Mouse (Mus musculus) hindbrain, embryonic 14.5 days (tissue): ENCODE data around the gene Esrp2. TPM values are rescaled to one million over a fixed set of nuclear protein-coding genes. Genes with fewer than 3 reads are reported as not detected.

Source experiments
- ATAC-seq: fragments of 200-750 bp; cut with Nextera tagmentation; 2 replicates; pipeline ENCODE4 v1.8.0; 2017; ENCODE audit warnings: moderate number of reproducible peaks, mild to moderate bottlenecking, moderate TSS enrichment, moderate library complexity; ENCODE audit not compliant: low FRiP score
- DNase-seq: peaks from one replicate; pipeline ENCODE4 v3.0.0-alpha.2; 2015; ENCODE audit warnings: low spot score
- H3K27ac ChIP-seq: fragments of 300-500 bp; sonication (generic); 2 replicates; pipeline ENCODE4 v1.5.1; 2014; ENCODE audit warnings: mild to moderate bottlenecking, moderate library complexity
- H3K27me3 ChIP-seq: fragments of 300-500 bp; sonication (generic); 2 replicates; pipeline ENCODE4 v1.6.1; 2014; ENCODE audit warnings: mild to moderate bottlenecking, low read length, mixed read lengths; ENCODE audit not compliant: control insufficient read depth, insufficient read depth
- H3K36me3 ChIP-seq: fragments of 300-500 bp; sonication (generic); replicated peaks from 2 replicates; pipeline ENCODE4 v1.6.1; 2014; ENCODE audit not compliant: control insufficient read depth, insufficient read depth
- H3K4me1 ChIP-seq: fragments of 300-500 bp; sonication (generic); replicated peaks from 2 replicates; pipeline ENCODE4 v1.6.1; 2014; ENCODE audit warnings: antibody characterized with exemption, low read length, mixed read lengths; ENCODE audit not compliant: control insufficient read depth, insufficient read depth
- H3K4me2 ChIP-seq: fragments of 300-500 bp; sonication (generic); replicated peaks from 2 replicates; pipeline ENCODE4 v1.6.1; 2014; ENCODE audit warnings: mild to moderate bottlenecking, moderate library complexity
- H3K4me3 ChIP-seq: fragments of 300-500 bp; sonication (generic); replicated peaks from 2 replicates; pipeline ENCODE4 v1.5.1; 2014; ENCODE audit warnings: mild to moderate bottlenecking, low read length
- H3K9ac ChIP-seq: fragments of 300-500 bp; sonication (generic); 2 replicates; pipeline ENCODE4 v1.6.1; 2014
- H3K9me3 ChIP-seq: fragments of 300-500 bp; sonication (generic); 2 replicates; pipeline ENCODE4 v1.6.1; 2016; ENCODE audit warnings: low read length; ENCODE audit not compliant: control insufficient read depth
- WGBS: fragments of 180-500 bp; shearing (Covaris S2); extraction: QIAGEN DNeasy Blood & Tissue Kit; methylation state at CpG from one replicate; pipeline ENCODE4 v1.1.7; 2014; 5-methylcytosine and 5-hydroxymethylcytosine counted together
- polyA plus RNA-seq: library from polyadenylated mRNA; unstranded; fragments of >200 nt; fragmentation: Nextera tagmentation; extraction: Ambion mirVana; gene quantifications from 2 replicates; pipeline ENCODE4 v1.2.1, GENCODE M21; 2014

The Esrp2 gene
- polyA plus RNA-seq, 1 experiment from 2014 or later: 0.19 TPM

DNA sequence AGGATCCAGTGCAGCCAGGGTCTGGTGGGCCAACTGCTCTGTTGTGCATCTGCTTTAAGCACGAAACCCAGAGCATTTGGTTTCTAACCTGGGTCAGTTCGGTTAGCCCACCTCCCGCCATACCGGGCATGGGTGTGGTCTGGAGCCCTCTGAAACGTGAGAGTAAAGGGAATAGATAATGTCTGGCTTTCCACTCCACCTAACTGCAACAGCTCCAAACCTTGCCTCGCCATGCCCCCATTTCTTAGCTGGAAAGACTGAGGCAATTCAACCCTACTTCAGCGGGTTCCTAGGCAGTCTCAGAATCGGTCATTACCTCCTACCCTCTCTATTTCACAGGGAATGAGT, 13.9 kb upstream of the Esrp2 start:
- peak overlapping the region; percentile 89 for H3K4me3 ChIP-seq
- ATAC-seq (no peak), DNase-seq (no peak)
- peaks cover 9% of the 10 kb centered on the region for H3K4me1 ChIP-seq
- H3K36me3 ChIP-seq: peaks cover 10% of the 10 kb centered on the region
- 19% methylated on average over 8 of the region's 8 CpGs for WGBS
- no peaks in the 10 kb centered on the region for H3K27me3 ChIP-seq
- H3K9ac ChIP-seq: peak overlapping the region; percentile 87
- peak overlapping the region; percentile 82 for H3K4me2 ChIP-seq
- no peaks in the 10 kb centered on the region for H3K9me3 ChIP-seq
- H3K27ac ChIP-seq: peak overlapping the region; percentile 70; the same call in 1 of the 2 replicates

DNA sequence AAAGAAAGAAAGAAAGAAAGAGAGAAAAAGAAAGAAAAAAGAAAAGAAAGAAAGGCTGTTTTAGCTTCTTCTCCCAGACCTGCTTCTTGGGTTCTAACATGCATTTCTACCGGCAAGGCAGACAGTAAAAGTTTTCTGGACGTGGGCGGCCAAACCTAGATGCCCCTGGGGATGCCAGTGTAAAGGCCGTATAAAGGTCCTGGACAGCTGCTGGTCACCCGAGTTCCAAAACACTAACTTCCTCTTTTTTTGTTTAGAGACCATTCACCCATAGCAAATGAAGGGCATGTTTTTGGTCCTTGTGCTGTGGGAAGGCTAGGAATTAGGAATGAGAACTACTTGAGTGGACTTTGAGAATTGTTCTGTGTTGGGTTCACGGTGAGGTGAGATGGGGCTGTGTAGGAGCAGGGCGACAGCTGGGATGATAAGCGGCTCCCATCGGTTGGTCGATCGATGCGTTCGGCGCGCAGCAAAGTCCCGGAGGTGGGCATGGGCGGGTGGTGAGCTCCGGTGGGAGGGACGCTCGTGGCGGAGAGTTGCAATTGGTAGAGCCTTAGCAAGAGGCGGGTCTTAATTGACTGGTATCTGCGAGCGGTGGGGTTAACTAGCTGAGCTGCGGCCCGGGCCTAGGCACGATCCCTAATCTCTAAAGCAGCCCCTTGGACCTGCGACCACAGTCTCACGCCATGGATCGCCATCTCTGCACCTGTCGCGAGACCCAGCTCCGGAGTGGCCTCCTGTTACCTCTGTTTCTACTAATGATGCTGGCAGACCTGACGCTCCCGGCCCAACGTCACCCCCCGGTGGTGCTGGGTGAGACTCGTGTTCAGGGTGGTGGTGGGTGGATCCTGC, 13.3 kb upstream of the Esrp2 start, which contains the start of gene Pla2g15:
TSS of gene Pla2g15 (plus strand) at position 599 of the 852 bp plus-strand sequence.
- Histone ChIP-seq H3K4me3 (peak within 1 kb of the TSS; percentile 89), H3K4me2 (peak within 1 kb of the TSS; percentile 82), H3K36me3 (peaks cover 4% of the 10 kb centered on the region; the same call in 1 of the 2 replicates), H3K27ac (peak within 1 kb of the TSS; percentile 70; the same call in 1 of the 2 replicates), H3K27me3 (no peaks in the 10 kb centered on the region), H3K9me3 (no peaks in the 10 kb centered on the region), H3K4me1 (peaks cover 9% of the 10 kb centered on the region), H3K9ac (peak within 1 kb of the TSS; percentile 87)
- peak; percentile 89 for DNase-seq
- ATAC-seq: peak; percentile 98
- 2% methylated on average over 38 of the region's 38 CpGs for WGBS

DNA sequence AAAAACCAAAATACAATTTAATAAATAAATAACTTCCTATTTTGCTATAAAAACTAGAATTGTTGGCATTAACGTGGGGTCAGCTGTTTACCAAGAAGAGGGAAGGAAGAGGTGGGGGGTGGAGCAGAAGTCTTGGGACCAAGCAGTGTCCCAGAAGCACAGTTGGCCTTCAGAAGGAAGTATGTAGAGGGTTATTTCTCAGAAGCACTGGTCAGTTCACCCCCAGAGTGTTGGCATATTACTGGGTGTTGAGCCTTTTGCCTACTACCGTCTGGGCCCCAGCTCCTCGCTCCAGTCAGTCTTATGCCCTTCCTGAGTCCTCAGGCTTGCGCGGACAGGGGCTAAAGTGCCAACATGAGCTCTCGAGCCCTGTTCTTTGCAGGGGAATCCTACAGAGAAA, 12.3 kb upstream of the Esrp2 start:
- H3K27ac ChIP-seq: no peak overlapping the region
- no peak overlapping the region for H3K4me3 ChIP-seq
- ATAC-seq: no peak

DNA sequence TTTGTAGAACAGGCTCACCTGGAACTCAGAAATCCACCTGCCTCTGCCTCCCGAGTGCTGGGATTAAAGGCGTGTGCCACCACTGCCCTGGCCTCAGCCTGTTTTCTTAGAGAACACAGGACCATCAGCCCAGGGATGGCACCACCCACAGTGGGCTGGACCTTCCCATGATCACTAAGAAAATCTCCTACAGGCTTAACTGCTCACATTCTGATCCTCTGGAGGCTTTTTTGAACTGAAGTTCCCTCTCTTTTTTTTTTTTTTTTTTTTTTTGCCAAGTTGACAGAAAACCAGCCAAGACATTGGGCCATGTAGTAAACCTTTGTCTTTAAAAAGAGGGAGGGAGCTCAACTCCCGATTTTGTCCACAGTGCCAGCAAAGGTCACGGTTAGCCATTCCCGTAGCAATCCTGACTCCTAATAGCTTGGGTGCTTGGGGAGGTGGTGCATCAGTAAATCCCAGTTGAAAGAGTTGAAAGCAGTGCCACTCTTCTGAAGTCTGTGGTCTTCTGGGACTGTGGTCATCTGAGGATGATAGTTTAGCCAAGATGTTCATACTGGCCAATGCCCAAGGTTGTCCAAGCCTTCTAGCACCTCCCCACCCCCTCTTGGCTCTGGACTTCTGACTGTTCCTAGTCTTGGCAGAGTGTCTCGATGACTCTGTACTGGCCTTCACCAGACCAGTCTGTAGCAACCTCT, 11.2 kb upstream of the Esrp2 start:
- ATAC-seq (no peak), DNase-seq (no peak)
- no peaks in the 10 kb centered on the region; the same call in 1 of the 2 replicates for H3K36me3 ChIP-seq
- H3K4me2 ChIP-seq: no peak overlapping the region
- no peaks in the 10 kb centered on the region for H3K27me3 ChIP-seq
- peaks cover 9% of the 10 kb centered on the region for H3K4me1 ChIP-seq
- no peak overlapping the region for H3K27ac ChIP-seq
- no peaks in the 10 kb centered on the region for H3K9me3 ChIP-seq
- H3K9ac ChIP-seq: no peak overlapping the region
- WGBS: 86% methylated on average over 6 of the region's 6 CpGs
- H3K4me3 ChIP-seq: no peak overlapping the region

More for the DNA sequence above, 12.3 kb upstream of the Esrp2 start:
- no peak overlapping the region for H3K9ac ChIP-seq
- H3K9me3 ChIP-seq: no peaks in the 10 kb centered on the region
- WGBS: 94% methylated on average over 6 of the region's 6 CpGs
- H3K27me3 ChIP-seq: no peaks in the 10 kb centered on the region
- no peak for DNase-seq
- no peak overlapping the region for H3K4me2 ChIP-seq
- no peaks in the 10 kb centered on the region; the same call in 1 of the 2 replicates for H3K36me3 ChIP-seq
- H3K4me1 ChIP-seq: peaks cover 9% of the 10 kb centered on the region

DNA sequence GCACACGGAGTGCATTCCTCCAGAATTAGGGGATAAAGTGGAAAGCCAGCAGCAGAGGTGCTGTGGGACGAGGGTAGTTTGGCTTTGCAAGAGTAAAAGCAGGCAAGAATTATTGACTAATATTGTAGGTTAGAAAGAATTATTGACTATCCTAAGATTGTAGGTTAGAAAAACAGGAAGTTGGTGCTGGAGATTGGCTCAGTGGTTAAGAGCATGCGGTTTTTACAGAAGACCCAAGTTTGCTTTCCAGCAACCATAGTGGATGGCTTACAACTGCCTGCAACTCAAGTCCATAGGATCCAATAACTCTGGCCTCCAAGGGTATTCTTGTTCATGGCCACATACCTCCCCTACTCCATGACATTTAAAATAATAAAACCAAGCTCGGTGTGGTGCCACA, 9.2 kb upstream of the Esrp2 start:
- H3K4me1 ChIP-seq: peaks cover 5% of the 10 kb centered on the region
- H3K4me3 ChIP-seq: no peak overlapping the region
- no peaks in the 10 kb centered on the region for H3K9me3 ChIP-seq
- no peaks in the 10 kb centered on the region for H3K36me3 ChIP-seq
- H3K9ac ChIP-seq: no peak overlapping the region
- no peak for DNase-seq
- no peaks in the 10 kb centered on the region for H3K27me3 ChIP-seq
- no peak for ATAC-seq
- 96% methylated on average over 4 of the region's 4 CpGs for WGBS
- H3K27ac ChIP-seq: no peak overlapping the region
- H3K4me2 ChIP-seq: no peak overlapping the region

- H3K9me3 ChIP-seq: no peaks in the 10 kb centered on the region
- no peaks in the 10 kb centered on the region for H3K4me1 ChIP-seq
- 97% methylated on average over 2 of the region's 2 CpGs for WGBS
- H3K4me3 ChIP-seq: no peak overlapping the region
- no peak overlapping the region for H3K27ac ChIP-seq
- no peaks in the 10 kb centered on the region for H3K36me3 ChIP-seq
- ATAC-seq (no peak), DNase-seq (no peak)
- no peak overlapping the region for H3K4me2 ChIP-seq
- H3K9ac ChIP-seq: no peak overlapping the region
- H3K27me3 ChIP-seq: peaks cover 2% of the 10 kb centered on the region; the same call in 1 of the 2 replicates
These were observed 8.6 kb upstream of the Esrp2 start for GRCm38 (mm10) chr8:106145331-106145730.

- WGBS: 16% methylated on average over 13 of the region's 13 CpGs
- Histone ChIP-seq H3K27me3 (peaks cover 47% of the 10 kb centered on the region), H3K4me1 (peaks cover 21% of the 10 kb centered on the region), H3K4me3 (no peak overlapping the region), H3K27ac (no peak overlapping the region), H3K4me2 (no peak overlapping the region), H3K36me3 (no peaks in the 10 kb centered on the region), H3K9ac (no peak overlapping the region), H3K9me3 (no peaks in the 10 kb centered on the region)
- peak; percentile 93 for DNase-seq
- ATAC-seq: peak; percentile 59; the same call in 1 of the 2 replicates
These were observed 4.0 kb upstream of the Esrp2 start for GRCm38 (mm10) chr8:106140769-106141168.

GRCm38 (mm10) chr8:106140191-106140590, 3.4 kb upstream of the Esrp2 start:
- Histone ChIP-seq H3K4me3 (no peak overlapping the region), H3K9me3 (no peaks in the 10 kb centered on the region), H3K36me3 (no peaks in the 10 kb centered on the region), H3K27me3 (peaks cover 53% of the 10 kb centered on the region), H3K9ac (no peak overlapping the region), H3K4me2 (no peak overlapping the region), H3K4me1 (peaks cover 22% of the 10 kb centered on the region), H3K27ac (no peak overlapping the region)
- ATAC-seq (no peak), DNase-seq (no peak)
- WGBS: 69% methylated on average over 5 of the region's 5 CpGs

DNA sequence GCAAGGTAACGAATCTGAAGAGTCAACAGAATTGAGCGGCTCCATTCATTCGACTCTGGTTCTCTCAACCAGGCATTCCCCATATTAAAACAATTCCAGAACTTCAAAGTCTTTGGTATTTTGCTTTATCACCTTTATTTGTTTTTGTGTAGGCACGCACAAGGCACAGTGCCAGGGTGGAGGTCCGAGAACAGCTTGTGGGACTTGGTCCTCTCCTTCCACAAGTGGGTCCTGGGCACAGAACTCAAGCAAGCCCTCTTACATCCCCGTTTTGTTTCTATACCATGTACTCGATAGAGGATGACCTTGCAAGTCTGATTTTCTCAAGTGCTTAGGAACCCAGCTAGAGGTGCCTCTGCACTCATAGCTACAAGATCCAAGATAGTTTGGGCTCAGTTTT, 1.8 kb upstream of the Esrp2 start:
- Histone ChIP-seq H3K27ac (no peak overlapping the region), H3K4me2 (peak overlapping the region; percentile 68), H3K9me3 (no peaks in the 10 kb centered on the region), H3K36me3 (no peaks in the 10 kb centered on the region), H3K27me3 (peaks cover 68% of the 10 kb centered on the region), H3K9ac (peak overlapping the region; percentile 46), H3K4me3 (peak overlapping the region; percentile 40), H3K4me1 (peaks cover 22% of the 10 kb centered on the region)
- 15% methylated on average over 7 of the region's 7 CpGs for WGBS
- no peak for DNase-seq
- no peak for ATAC-seq
